Mouse (Mus musculus): ENCODE measurements around the gene Ubr2. TPM values are rescaled to one million over a fixed set of nuclear protein-coding genes. Genes with fewer than 3 reads are reported as not detected.

The Ubr2 gene
- total RNA-seq (2023), result 91.5 to 109 TPM (median 100 TPM) in 4 replicates

GRCm38 (mm10) chr17:47009898-47010721, at the start of gene Ubr2:
TSS of gene Ubr2 (minus strand) at chr17:47010556.

DNA sequence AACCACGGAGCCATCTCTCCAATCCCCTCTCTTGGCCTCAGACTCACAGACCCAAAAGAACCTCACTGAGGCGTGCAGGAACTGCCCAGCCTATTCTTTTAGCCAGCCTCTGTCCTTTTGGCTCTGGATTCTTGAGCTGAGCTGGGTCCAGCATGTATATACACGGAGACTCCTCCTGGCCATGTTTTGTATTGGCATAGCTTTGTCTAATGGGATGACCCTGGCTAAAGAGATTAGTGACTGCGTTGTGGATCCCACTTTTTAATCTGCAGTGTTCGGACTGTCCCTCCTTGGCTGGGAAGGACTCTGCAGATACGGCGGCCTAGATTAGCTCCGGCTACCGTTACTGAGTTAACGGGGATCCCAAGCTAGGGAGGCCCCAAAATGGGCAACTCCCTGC, 100.2 kb downstream of the Ubr2 start, which contains the start of gene Prph2:
Gene Prph2, plus strand, starts transcription at position 274 of the 400 bp plus-strand sequence.

DNA sequence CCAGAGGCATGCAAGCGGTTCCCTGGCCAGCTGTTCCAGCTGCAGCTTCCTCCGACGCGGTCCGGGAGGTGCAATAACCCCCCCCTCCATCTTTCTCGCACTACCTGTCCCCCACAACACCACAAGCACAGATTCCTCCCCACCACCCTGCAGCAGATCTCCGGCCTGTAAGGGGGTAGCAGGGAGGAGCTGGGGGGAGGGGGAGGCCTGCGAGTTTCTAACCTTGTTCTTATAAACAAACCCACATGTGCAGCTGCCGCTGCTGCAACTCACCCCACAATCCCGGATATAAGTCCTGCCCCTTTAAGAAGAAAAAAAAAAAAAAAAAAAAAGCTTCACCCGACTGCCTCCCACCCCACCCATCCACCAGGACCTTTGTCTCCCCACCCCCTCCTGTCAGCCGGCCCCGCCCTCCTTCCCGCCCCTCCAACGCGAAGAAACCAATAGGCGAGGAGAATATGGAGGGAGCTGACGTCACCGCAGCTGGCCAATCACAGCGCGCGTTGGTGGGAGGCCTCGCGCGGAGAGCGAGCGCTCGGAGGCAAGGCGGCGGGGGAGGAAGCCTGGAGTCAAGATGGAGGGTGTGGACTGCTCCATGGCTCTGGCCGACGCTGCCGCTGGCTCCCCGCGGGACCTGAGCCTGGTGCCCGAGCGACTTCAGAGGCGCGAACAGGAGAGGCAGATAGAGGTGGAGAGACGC, 120.1 kb downstream of the Ubr2 start, which contains the start of gene Tbcc:
Gene Tbcc, plus strand, starts transcription at position 569 of the 700 bp plus-strand sequence.

Other genes with a start within 250 kb of the Ubr2 start
- not detected in 4 replicates for gene Ptcra, start 246.8 kb downstream of the Ubr2 start, total RNA-seq (2023)
- 17.4 to 20.4 TPM (median 18.6 TPM) in 4 replicates for gene 2310039H08Rik, start 237.9 kb downstream of the Ubr2 start, total RNA-seq (2023)
- gene Rpl7l1, start 227.9 kb downstream of the Ubr2 start, total RNA-seq (2023), result 61.7 to 77.6 TPM (median 66.7 TPM) in 4 replicates
- 94.1 to 106 TPM (median 101 TPM) in 4 replicates for gene Bicral, start 152.1 kb downstream of the Ubr2 start, total RNA-seq (2023)
- gene Tbcc, start 119.9 kb downstream of the Ubr2 start, total RNA-seq (2023), result 9.9 to 16.4 TPM (median 14.4 TPM) in 4 replicates
- not detected in 4 replicates for gene Prph2, start 100.1 kb downstream of the Ubr2 start, total RNA-seq (2023)